Comparison of ENCODE assay signal across 6 mouse cellular contexts in genomic region chr1:30590721-30591120, GRCm38 (mm10).
"Had no signal": no experiment of that assay in that cellular context is flagged by ENCODE, and none has a peak within 500 bp of the region (broad histone marks: within the 10 kb centered on the region; RNA-seq: fewer than 3 reads in every experiment).

No protein-coding gene starts in this region.

- DNase-seq: kidney, adult 2 months; kidney, postnatal 25 days; liver, embryonic 13.5 days; lung, adult 2 months; spleen, adult 18-20 months; thymus, postnatal 25 days had no signal
